Mouse (Mus musculus) T-helper 17 cell (primary cell): ENCODE measurements at regions not wholly inside any gene's neighbourhood (a gene's known extent, or its start where the extent isn't known, plus 50 kb on each side); places are given as distances from the start of the nearest gene placed in this dataset.

Experiments
- in situ Hi-C, 2 experiments: fragments of 300-600 bp; cut with MboI, MseI; formaldehyde crosslinking; loops; 1 replicate in 1 of 2; 2 replicates in 1 of 2; pipeline ENCODE4 v1.15.1; 2025; ENCODE audit warnings: high pct_unique_total_duplicates in 2 of 2

- in situ Hi-C loops: no loop called here
These were observed 63.0 kb upstream of the Kif16b start for GRCm38 (mm10) chr2:142964340-142964739.

GRCm38 (mm10) chr2:142967250-142967649 is 65.9 kb upstream of the Kif16b start:
- in situ Hi-C loops: loop anchor here in 1 of 2 experiments (5.0 kb wide), 1 partner anchor 105 kb away; no protein-coding TSS in a partner anchor

GRCm38 (mm10) chr2:142980771-142981170 is 79.4 kb upstream of the Kif16b start:
- in situ Hi-C loops: no loop called here

DNA sequence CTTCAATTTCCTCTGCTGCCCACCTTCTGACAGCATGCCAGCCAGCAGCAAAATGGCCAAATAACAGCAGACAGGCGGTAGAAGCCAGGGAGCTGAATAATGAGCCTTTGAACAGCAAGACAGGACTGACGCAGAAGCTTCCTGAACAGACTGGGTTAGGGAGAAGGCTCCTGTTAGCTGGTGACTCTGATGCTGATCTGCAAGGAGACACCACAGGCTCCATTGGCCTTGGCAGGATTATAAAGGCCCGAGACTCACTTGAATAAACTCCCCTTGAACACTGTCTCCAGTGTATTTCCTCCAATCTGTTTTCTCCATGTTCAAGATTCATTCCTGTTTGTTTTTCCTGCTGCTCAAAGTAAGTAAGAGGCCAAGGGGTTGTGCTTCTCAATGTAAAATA is 74.1 kb upstream of the Snrpb2 start:
- in situ Hi-C loops: no loop called here

DNA sequence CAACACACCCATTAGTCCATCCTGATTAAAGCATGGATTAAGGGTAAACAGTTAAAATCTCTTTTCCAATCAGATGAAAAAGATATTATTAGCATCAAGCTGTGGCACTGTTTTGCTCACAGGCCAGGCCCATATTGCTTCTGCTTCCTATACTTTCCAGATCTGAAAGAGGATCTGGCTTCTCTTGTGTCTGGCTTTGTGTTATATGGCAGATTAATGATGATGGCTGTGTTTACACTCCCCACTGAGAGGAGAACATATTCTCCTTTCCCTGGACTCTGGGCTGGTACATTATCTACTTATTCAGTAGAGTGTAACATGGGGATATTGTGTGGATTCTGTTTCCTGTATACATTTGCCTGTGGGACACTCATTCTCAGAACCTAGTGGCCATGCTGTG is 66.8 kb upstream of the Snrpb2 start:
- in situ Hi-C loops: no loop called here

- in situ Hi-C loops: no loop called here
These were observed 60.0 kb upstream of the Snrpb2 start for GRCm38 (mm10) chr2:143002874-143003273.

DNA sequence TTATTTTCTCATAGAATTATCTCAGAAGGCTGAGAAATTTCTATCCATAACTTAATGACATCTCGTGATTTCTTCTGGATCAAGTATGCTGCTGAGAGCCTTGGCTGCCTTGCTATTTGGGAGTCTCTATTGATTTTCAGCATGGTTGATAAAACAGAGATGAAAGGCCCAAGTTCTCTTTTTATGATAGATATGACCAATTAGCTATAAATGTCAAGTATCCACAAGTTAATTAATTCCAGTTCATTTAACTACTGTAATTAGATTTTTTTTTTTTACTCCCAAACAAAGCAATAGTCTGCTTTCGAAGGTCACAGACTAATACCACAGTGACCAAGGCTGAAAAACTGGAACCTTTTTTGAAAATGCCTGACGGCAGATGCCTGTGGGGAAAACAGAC is 59.5 kb upstream of the Snrpb2 start:
- in situ Hi-C loops: no loop called here

- in situ Hi-C loops: no loop called here
These were observed 51.5 kb upstream of the Snrpb2 start for GRCm38 (mm10) chr2:143011380-143011779.
